Mouse (Mus musculus) gastrocnemius, adult 2 months (tissue): ENCODE measurements around the gene Slc23a4. TPM values are rescaled to one million over a fixed set of nuclear protein-coding genes. Genes with fewer than 3 reads are reported as not detected.

ENCODE experiments used
- DNase-seq: peaks from one replicate; pipeline ENCODE4 v3.0.0; 2022
- H3K27ac ChIP-seq: fragments of 200-600 bp; 2 replicates; pipeline ENCODE4 v1.8.1; 2022; ENCODE audit warnings: mild to moderate bottlenecking
- H3K4me3 ChIP-seq: fragments of 200-600 bp; 2 replicates; pipeline ENCODE4 v1.8.1; 2022; ENCODE audit warnings: mild to moderate bottlenecking, moderate library complexity
- CTCF ChIP-seq: fragments of 200-600 bp; IDR thresholded peaks from 2 replicates; pipeline ENCODE4 v1.8.1; 2022; ENCODE audit warnings: antibody characterized with exemption, mild to moderate bottlenecking, moderate library complexity
- intact Hi-C: fragments of 180-260 bp; cut with DNase I; formaldehyde crosslinking; loops from one replicate; pipeline ENCODE4 v1.15.1; 2025
- total RNA-seq, 2 experiments: library from RNA; stranded (reverse); gene quantifications; 2 replicates each; pipeline ENCODE4 v1.2.3; 2021

Gene Slc23a4
- total RNA-seq, 2 experiments from 2014 or later, result not detected

DNA sequence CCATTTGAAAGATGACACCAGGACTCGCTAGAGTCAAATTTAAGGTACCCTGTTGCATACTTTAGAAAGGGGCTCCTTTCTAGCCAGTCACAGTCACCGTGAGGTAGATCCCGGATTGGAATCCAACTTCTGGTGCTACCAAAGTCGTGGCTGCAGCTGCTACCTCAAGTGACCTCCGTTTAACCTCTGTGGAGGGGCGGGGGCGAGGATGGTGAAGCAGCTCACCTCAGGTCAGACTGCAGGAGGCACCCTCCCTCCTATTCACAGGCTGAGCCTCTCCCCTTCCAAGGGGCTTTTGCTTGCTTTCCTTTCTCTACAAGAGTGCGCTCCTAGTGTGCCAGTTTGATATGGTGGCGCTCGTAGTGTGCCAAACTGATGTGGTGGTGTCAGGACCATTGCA is 68.2 kb downstream of the Slc23a4 start, which contains the start of gene Stra8:
Gene Stra8, plus strand, starts transcription at position 208 of the 400 bp plus-strand sequence.
- peak; percentile 4 for DNase-seq
- Histone ChIP-seq H3K4me3 (no peak within 1 kb of the TSS), H3K27ac (no peak within 1 kb of the TSS)
- no peak for TF ChIP-seq CTCF
- intact Hi-C loops, result loop anchor here (5.0 kb wide), 1 partner anchor 408 kb away; no protein-coding TSS in a partner anchor

- H3K27ac ChIP-seq, result no peak overlapping the region
- no peak for DNase-seq
- TF ChIP-seq CTCF, result no peak
- H3K4me3 ChIP-seq, result no peak overlapping the region
- intact Hi-C loops, result no loop called here
Observed at GRCm38 (mm10) chr6:34919146-34919545, 69.1 kb downstream of the Slc23a4 start.

GRCm38 (mm10) chr6:34914462-34914861 is 73.7 kb downstream of the Slc23a4 start:
- no peak for DNase-seq
- H3K4me3 ChIP-seq, result no peak overlapping the region
- no peak overlapping the region for H3K27ac ChIP-seq
- TF ChIP-seq CTCF, result no peak
- intact Hi-C loops, result no loop called here

DNA sequence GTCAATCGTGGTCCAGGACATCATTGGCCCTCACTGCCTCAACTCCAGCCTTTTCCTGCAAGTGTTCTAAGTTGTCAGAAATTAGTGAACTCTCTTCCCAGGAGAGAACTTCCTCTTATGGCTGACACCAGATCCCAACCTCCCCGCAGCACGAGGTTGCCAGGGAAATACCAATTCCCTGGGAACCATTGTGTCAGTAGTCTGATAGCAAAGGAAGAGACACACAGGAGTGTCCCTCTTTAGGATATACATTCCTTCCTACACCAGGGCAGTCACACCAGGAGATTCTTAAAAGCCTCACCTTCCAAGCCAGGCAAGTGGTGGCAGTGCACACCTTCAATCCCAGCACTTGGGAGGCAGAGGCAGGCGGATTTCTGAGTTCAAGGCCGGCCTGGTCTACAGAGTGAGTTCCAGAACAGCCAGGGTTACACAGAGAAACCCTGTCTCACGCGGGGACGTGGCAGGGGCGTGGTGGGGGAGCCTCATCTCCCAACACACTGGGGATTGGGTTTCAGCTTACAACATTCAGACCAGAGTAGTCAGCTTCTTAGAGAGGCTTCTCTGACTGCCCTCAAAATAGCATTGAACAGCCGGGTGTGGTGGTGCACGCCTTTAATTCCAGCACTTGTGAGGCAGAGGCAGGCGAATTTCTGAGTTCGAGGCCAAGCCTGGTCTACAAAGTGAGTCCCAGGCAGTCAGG is 74.7 kb downstream of the Slc23a4 start:
- Histone ChIP-seq H3K27ac (no peak overlapping the region), H3K4me3 (no peak overlapping the region)
- no peak for TF ChIP-seq CTCF
- intact Hi-C loops, result no loop called here
- peak; percentile 6 for DNase-seq

DNA sequence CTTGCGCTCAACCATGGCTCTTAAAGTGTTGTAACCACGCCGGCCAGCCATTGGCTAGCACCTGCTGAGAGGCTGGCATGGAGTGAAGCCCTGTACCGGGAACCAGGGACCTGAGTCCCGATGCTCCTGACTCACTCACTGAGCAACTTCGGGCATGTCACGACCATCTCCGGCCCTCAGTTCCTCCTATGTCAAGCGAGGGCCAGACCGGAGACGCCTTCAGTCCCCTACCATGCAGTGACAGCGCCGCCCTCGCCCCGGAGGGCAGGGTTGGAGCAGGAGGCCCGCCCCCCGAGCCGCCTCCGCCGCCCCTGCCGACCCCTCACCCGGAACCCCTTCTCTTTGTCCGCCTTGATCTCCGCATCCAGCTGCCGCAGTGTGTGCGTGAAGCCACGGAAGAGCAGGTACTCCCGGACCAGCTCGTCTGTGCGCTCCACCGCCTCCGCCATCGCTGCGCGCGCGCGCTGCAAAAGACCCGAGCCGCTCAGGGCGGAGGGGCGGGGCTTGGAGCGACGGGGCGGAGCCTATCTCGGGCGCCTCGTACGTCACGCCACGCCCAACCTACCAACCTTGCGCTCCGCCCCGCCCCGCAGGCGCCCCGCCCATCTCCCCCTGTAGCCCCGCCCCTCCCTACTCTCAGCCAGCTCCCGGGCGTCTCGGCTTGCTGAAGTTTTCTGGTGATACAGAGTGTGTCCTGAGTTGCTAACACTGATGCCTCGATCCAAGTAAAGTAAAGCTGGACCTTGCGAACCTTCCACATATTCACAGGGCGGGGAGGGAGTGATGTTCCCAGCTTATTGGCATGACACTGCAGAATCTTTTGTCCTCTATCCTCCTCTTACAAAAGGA is 77.6 kb downstream of the Slc23a4 start, which contains the start of gene Wdr91:
Gene Wdr91, minus strand, starts transcription at position 506 of the 849 bp plus-strand sequence.
- DNase-seq, result peak; percentile 97
- Histone ChIP-seq H3K27ac (peak within 1 kb of the TSS; percentile 91), H3K4me3 (peak within 1 kb of the TSS; percentile 78)
- intact Hi-C loops, result no loop called here
- peak; percentile 35; the same call in 1 of the 2 replicates for TF ChIP-seq CTCF

GRCm38 (mm10) chr6:34909631-34910345 is 78.4 kb downstream of the Slc23a4 start:
- no peak for DNase-seq
- H3K27ac ChIP-seq, result peak overlapping the region; percentile 91
- peak overlapping the region; percentile 78 for H3K4me3 ChIP-seq
- no peak for TF ChIP-seq CTCF
- intact Hi-C loops, result loop anchor here (2.0 kb wide), 1 partner anchor 27 kb away; no protein-coding TSS in a partner anchor

DNA sequence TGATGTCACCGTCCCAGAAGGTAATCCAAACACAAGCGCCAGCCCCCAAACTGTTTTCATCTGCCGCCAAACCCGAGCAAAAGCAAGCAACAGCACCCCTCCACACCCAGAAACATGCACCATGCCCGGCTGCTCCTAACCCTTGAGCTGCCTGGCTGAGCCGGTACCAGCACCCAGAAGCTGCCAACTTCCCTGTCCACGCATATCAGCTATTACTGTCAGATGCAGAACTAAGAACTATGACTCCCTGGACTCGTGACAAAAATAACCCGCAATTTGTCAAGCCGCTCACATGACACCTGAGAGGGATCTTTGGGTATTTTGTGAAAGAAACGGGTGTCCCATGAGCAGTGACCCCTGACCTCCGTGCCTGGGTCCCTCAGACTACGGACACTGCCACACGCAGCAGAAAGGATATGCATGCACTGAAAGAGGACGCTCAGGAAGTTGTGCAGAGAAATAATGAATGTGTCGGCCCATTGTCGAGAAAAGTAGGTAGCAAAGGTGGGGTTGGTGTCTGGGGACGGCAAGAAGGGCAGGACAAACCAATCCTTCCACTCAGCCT is 80.4 kb downstream of the Slc23a4 start:
- intact Hi-C loops, result loop anchor here (2.0 kb wide), 1 partner anchor 25 kb away; no protein-coding TSS in a partner anchor
- TF ChIP-seq CTCF, result no peak
- Histone ChIP-seq H3K4me3 (peak overlapping the region; percentile 30), H3K27ac (peak overlapping the region; percentile 69)
- peak; percentile 35 for DNase-seq

GRCm38 (mm10) chr6:34907121-34907614 is 81.0 kb downstream of the Slc23a4 start:
- intact Hi-C loops, result no loop called here
- no peak for TF ChIP-seq CTCF
- no peak overlapping the region; the same call in 1 of the 2 replicates for H3K4me3 ChIP-seq
- H3K27ac ChIP-seq, result peak overlapping the region; percentile 69
- DNase-seq, result peak; percentile 44

- H3K4me3 ChIP-seq, result no peak overlapping the region; the same call in 1 of the 2 replicates
- peak overlapping the region; percentile 69 for H3K27ac ChIP-seq
- DNase-seq, result peak; percentile 46
- intact Hi-C loops, result no loop called here
- TF ChIP-seq CTCF, result no peak
Observed at GRCm38 (mm10) chr6:34906661-34907060, 81.5 kb downstream of the Slc23a4 start.

DNA sequence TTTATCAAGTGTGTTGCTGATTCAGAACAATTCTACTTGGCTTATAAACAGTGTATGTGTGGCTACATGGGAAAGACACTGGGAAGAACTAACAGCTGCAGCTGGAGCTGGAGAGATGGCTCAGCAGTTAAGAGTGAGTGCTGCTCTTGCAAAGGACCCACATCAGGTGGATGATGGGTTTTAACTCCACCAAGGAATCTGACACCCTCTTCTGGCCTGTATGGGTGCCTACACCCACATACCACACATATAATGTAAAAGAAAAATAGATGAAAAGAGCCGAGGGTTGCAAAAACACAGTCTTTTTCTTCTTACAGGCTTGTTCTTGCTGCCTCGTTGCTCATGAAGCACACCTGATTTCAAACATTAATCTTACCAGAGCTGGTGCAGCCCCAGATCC is 82.1 kb downstream of the Slc23a4 start:
- intact Hi-C loops, result no loop called here
- TF ChIP-seq CTCF, result no peak

GRCm38 (mm10) chr6:34904361-34904760 is 83.8 kb downstream of the Slc23a4 start:
- no peak for TF ChIP-seq CTCF
- Histone ChIP-seq H3K27ac (no peak overlapping the region), H3K4me3 (no peak overlapping the region)
- intact Hi-C loops, result no loop called here
- DNase-seq, result peak; percentile 13

More for the DNA sequence above, 82.1 kb downstream of the Slc23a4 start:
- no peak for DNase-seq
- H3K4me3 ChIP-seq, result no peak overlapping the region
- H3K27ac ChIP-seq, result peak overlapping the region; percentile 69

GRCm38 (mm10) chr6:34903851-34904250 is 84.4 kb downstream of the Slc23a4 start:
- no peak for TF ChIP-seq CTCF
- Histone ChIP-seq H3K27ac (no peak overlapping the region), H3K4me3 (no peak overlapping the region)
- peak; percentile 7 for DNase-seq
- intact Hi-C loops, result no loop called here
